Mouse (Mus musculus) stomach, embryonic 15.5 days (tissue): ENCODE measurements around the gene Bcl2. TPM values are rescaled to one million over a fixed set of nuclear protein-coding genes. Genes with fewer than 3 reads are reported as not detected.

Experiments
- ATAC-seq: fragments of 200-750 bp; cut with Nextera tagmentation; 2 replicates; pipeline ENCODE4 v1.8.0; 2017; ENCODE audit warnings: low read depth, moderate number of reproducible peaks, moderate TSS enrichment; ENCODE audit not compliant: insufficient read depth, low FRiP score
- H3K27ac ChIP-seq: fragments of 300-500 bp; sonication (generic); 2 replicates; pipeline ENCODE4 v1.5.1; 2015; ENCODE audit warnings: mild to moderate bottlenecking, inconsistent platforms
- H3K27me3 ChIP-seq: fragments of 300-500 bp; sonication (generic); replicated peaks from 2 replicates; pipeline ENCODE4 v1.6.1; 2015; ENCODE audit warnings: inconsistent platforms
- H3K36me3 ChIP-seq: fragments of 300-500 bp; sonication (generic); 2 replicates; pipeline ENCODE4 v1.6.1; 2015; ENCODE audit warnings: inconsistent platforms
- H3K4me1 ChIP-seq: fragments of 300-500 bp; sonication (generic); 2 replicates; pipeline ENCODE4 v1.6.1; 2015; ENCODE audit warnings: inconsistent platforms
- H3K4me2 ChIP-seq: fragments of 300-500 bp; sonication (generic); 2 replicates; pipeline ENCODE4 v1.6.1; 2015; ENCODE audit warnings: mild to moderate bottlenecking, inconsistent platforms
- H3K4me3 ChIP-seq: fragments of 300-500 bp; sonication (generic); replicated peaks from 2 replicates; pipeline ENCODE4 v1.5.1; 2015; ENCODE audit warnings: inconsistent platforms
- H3K9ac ChIP-seq: fragments of 300-500 bp; sonication (generic); 2 replicates; pipeline ENCODE4 v1.6.1; 2015; ENCODE audit warnings: inconsistent platforms
- H3K9me3 ChIP-seq: fragments of 300-500 bp; sonication (generic); 2 replicates; pipeline ENCODE4 v1.6.1; 2016; ENCODE audit warnings: inconsistent platforms
- WGBS: fragments of 180-500 bp; shearing (Covaris S2); methylation state at CpG from one replicate; pipeline ENCODE4 v1.1.7; 2015; 5-methylcytosine and 5-hydroxymethylcytosine counted together
- polyA plus RNA-seq: library from polyadenylated mRNA; unstranded; fragments of >200 nt; fragmentation: Nextera tagmentation; extraction: Ambion mirVana; gene quantifications from 2 replicates; pipeline ENCODE4 v1.2.1, GENCODE M21; 2015

The Bcl2 gene
- polyA plus RNA-seq, 1 experiment from 2014 or later: 17.0 TPM

DNA sequence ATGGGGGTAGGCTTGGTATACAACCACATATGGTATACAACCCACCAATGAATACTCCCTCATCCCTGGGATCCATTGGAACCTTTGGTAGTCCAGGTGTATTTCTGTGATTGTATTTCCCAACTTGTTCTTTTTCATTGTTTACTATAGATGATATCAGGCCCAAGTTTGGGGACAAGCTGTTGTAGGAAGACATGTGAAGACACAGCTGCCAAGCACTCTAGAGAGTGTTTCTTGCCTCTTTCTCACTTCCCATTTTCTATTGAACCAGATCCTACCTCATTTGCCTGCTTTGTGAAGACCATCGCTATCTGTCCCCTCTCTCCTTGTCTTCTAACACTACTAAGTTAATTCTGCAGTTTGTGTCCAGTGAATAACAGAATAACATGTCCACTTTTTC, 143.2 kb downstream of the Bcl2 start:
- no peak overlapping the region for H3K9ac ChIP-seq
- H3K27ac ChIP-seq: no peak overlapping the region
- no peaks in the 10 kb centered on the region for H3K9me3 ChIP-seq
- no peak overlapping the region for H3K4me3 ChIP-seq
- ATAC-seq: no peak
- no peak overlapping the region for H3K4me2 ChIP-seq
- H3K27me3 ChIP-seq: no peaks in the 10 kb centered on the region
- 95% methylated on average over 1 of the region's 1 CpGs for WGBS
- H3K36me3 ChIP-seq: no peaks in the 10 kb centered on the region
- H3K4me1 ChIP-seq: no peaks in the 10 kb centered on the region

DNA sequence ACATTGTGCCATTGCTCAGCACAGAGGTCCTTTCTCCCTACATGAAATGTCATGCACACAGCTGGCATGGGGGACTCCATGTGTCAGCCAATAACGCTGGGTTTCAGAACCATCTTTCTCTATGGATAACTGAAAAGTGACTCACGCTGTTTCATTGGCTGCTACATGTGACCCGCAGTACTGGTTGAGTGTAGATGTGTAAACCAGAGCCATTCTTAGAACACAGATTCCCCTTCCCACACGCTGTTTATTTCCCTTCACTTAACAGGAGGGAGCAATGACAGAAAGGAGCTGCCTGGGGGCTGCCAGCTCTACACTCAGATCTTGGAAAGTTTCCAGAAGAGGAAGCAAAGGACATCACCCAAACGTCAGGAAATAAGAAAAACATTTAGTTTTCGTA, 143.7 kb downstream of the Bcl2 start:
- no peaks in the 10 kb centered on the region for H3K9me3 ChIP-seq
- H3K27ac ChIP-seq: no peak overlapping the region
- ATAC-seq: no peak
- no peak overlapping the region for H3K4me2 ChIP-seq
- H3K36me3 ChIP-seq: no peaks in the 10 kb centered on the region
- H3K4me3 ChIP-seq: no peak overlapping the region
- WGBS: 54% methylated on average over 6 of the region's 6 CpGs
- H3K27me3 ChIP-seq: no peaks in the 10 kb centered on the region
- no peak overlapping the region for H3K9ac ChIP-seq
- no peaks in the 10 kb centered on the region for H3K4me1 ChIP-seq

DNA sequence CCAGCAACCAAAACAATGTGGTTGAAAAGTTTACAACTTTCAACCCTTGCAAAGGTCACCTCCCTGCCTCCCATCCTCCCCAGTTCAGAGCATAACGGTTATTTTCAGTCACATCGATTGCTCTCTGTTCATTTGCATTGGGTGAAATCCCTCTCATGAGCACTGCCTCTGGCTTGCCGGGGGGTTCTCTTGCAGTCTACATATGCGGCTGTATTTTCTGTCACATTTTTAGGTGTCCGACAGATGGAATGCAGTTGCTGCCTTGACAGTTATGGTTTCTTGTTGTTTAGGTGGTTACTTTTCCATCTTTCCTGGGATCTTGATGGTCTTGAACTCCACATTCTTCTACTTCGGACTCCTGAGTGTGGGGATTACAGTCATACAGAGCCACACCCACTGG, 144.4 kb downstream of the Bcl2 start:
- Histone ChIP-seq H3K4me2 (no peak overlapping the region), H3K4me3 (no peak overlapping the region), H3K9me3 (no peaks in the 10 kb centered on the region), H3K36me3 (no peaks in the 10 kb centered on the region), H3K27me3 (no peaks in the 10 kb centered on the region), H3K9ac (no peak overlapping the region), H3K27ac (no peak overlapping the region), H3K4me1 (no peaks in the 10 kb centered on the region)
- 77% methylated on average over 6 of the region's 6 CpGs for WGBS
- no peak for ATAC-seq

DNA sequence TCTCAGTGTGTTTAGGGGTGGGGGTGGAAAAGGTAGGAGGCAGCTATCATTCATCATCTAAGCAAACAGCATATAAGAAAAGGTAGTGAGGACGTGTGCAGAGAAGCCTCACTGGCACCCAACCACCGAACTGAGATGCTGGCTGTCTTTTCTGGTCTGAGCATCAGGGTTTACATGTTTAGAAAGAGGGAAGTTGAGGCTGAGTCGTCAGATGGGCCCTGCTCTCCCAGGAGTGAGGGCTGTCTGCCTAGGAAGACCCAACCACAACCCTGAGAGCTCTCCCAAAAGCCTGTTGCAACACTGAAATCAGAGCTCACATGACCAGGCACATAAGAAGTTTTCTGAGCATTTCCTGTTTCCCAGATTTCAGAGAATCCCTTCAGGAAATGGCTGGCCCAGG, 145.2 kb downstream of the Bcl2 start:
- Histone ChIP-seq H3K27me3 (no peaks in the 10 kb centered on the region), H3K9ac (no peak overlapping the region), H3K9me3 (no peaks in the 10 kb centered on the region), H3K4me1 (no peaks in the 10 kb centered on the region), H3K27ac (no peak overlapping the region), H3K4me2 (no peak overlapping the region), H3K4me3 (no peak overlapping the region), H3K36me3 (no peaks in the 10 kb centered on the region)
- ATAC-seq: no peak
- 52% methylated on average over 3 of the region's 3 CpGs for whole genome bisulfite sequencing

DNA sequence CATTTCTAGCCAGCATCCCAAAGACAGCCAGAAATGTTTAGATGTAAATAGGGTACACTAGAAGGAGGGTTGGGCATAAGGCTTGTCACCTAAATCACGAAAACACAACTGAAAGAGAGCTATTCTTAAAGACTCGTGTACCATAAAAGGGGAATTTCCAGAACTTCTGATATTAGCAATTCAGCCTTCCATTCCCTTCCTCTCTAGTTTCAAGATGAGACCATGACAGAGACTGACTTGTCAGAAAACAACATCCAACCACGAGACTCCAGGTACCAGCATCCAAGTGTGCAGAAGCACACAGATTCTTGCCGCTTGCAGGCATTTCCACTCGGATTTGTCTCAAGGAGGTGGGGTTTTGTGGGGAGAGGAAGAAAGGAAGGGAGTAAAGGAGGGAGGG, 146.6 kb downstream of the Bcl2 start:
- ATAC-seq: no peak
- Histone ChIP-seq H3K9me3 (no peaks in the 10 kb centered on the region), H3K36me3 (no peaks in the 10 kb centered on the region), H3K4me1 (no peaks in the 10 kb centered on the region), H3K9ac (no peak overlapping the region), H3K27me3 (no peaks in the 10 kb centered on the region), H3K27ac (no peak overlapping the region), H3K4me3 (no peak overlapping the region), H3K4me2 (no peak overlapping the region)
- WGBS: 63% methylated on average over 5 of the region's 5 CpGs

DNA sequence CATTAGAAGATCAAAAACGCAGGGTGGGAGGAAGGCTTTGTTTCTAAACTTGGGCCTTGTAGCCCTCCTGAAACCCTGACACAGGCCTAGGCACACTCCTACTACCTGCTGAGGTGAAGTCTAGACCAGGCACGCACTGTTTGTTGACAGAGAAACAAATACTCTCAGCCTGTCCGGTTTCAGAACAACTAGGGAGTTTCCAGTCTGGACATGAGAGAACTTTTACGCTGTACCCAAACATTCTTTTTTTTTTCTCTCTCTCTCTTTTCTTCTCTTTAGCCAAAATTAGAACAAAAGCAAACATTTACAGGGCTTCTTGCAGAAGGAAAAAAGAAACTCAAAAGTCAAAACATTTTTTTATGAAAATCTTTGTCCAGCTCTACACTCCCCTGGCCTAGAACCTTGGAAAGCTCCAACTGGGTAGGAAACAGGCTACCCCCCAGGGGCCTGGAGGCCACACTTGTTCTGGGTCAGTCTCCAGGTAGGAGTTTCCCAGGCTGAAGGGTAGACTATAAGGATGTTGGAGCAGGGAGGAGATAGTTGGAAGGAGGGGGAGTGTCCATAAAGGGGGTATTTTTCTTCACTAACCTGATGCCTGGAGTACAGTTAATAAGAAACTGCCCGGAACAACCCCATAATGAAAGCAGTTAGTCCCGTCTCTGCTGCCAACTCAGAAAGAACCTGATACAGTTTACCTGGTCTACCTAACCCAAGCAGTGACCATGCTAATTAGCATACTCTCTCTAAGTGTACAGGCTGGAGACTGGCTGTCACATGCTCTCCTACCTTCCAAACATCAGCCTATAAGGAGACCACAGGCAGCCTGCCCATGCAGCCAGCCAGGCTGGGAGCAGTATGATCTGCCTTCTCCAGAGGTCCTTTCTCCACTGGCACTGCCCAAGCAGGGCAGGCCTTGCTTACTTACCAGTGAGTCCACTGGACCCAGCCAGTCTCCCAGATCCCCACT, 147.7 kb downstream of the Bcl2 start:
- ATAC-seq: no peak
- H3K27me3 ChIP-seq: no peaks in the 10 kb centered on the region
- 0 out of 2 replicates have a peak, but pooled peaks cover under 1% of the 10 kb centered on the region for H3K4me1 ChIP-seq
- H3K9me3 ChIP-seq: no peaks in the 10 kb centered on the region
- no peak overlapping the region for H3K4me3 ChIP-seq
- H3K27ac ChIP-seq: no peak overlapping the region
- no peak overlapping the region for H3K9ac ChIP-seq
- no peaks in the 10 kb centered on the region for H3K36me3 ChIP-seq
- 66% methylated on average over 6 of the region's 6 CpGs for WGBS
- no peak overlapping the region for H3K4me2 ChIP-seq

DNA sequence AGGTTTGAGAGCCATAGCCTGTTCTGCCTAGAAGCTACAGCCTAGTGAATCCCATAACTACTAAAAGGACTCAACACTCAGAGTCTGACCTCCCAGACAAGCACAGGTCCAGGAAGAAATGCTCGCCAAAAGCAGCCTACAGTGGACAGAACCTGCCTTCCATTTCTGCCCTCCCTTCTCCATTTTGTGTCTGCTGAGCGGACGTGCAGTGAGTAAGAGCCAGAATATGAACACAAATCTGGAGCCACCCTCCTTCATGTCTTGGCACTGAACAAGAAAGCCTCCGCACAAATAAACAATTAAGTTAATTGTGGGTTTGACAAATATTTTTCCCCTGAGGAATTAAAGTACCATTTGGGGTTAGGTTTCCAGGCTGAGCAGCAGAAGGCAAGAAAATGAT, 148.8 kb downstream of the Bcl2 start:
- no peak overlapping the region for H3K9ac ChIP-seq
- no peak overlapping the region for H3K4me2 ChIP-seq
- H3K9me3 ChIP-seq: no peaks in the 10 kb centered on the region
- H3K4me1 ChIP-seq: peaks cover 5% of the 10 kb centered on the region; the same call in 1 of the 2 replicates
- H3K27ac ChIP-seq: no peak overlapping the region
- no peaks in the 10 kb centered on the region for H3K36me3 ChIP-seq
- WGBS: 73% methylated on average over 4 of the region's 4 CpGs
- no peaks in the 10 kb centered on the region for H3K27me3 ChIP-seq
- no peak for ATAC-seq
- H3K4me3 ChIP-seq: no peak overlapping the region

DNA sequence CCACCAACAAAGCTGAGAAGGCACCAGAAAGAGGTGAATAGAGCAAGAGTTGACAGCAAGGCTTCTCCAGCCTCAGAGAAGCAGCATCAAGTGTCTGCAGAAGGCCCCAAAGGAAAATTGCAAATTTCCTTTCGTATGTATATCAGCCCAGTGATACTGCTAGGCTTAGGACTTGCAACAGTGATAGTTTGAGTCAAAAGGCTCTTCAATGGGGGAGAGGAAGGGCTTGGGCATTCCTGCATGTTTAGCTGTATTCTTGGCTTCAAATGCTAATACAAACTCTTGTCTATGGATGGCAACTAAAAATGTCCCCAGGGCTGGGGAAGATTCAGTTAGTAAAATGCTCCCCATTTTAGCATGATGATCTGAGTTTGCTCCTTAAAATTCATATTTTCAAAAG, 149.6 kb downstream of the Bcl2 start:
- no peak overlapping the region for H3K4me3 ChIP-seq
- H3K9me3 ChIP-seq: no peaks in the 10 kb centered on the region
- peaks cover 5% of the 10 kb centered on the region; the same call in 1 of the 2 replicates for H3K4me1 ChIP-seq
- H3K36me3 ChIP-seq: no peaks in the 10 kb centered on the region
- no peak overlapping the region for H3K4me2 ChIP-seq
- no peak for ATAC-seq
- no peaks in the 10 kb centered on the region for H3K27me3 ChIP-seq
- no peak overlapping the region for H3K9ac ChIP-seq
- H3K27ac ChIP-seq: no peak overlapping the region
- WGBS: 79% methylated on average over 1 of the region's 1 CpGs

DNA sequence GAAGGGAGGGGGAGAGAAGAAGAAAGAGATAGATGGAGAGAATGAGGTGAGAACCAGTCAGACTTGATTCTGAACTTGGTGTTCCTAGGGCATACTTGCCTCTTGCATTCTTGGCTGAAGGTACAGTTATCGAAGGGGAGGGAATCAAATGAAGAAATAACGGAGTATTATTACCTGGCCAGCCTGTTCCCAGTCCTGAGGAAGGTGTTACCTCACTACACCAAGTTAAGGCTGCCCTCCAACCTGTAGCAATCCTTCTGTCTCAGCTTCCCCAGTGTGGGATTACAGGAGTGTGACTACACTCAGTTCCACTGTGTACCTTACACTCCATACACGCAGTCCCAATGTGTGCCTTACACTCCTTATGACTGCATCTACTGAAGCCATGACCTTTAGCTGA, 151.3 kb downstream of the Bcl2 start:
- no peak for ATAC-seq
- Histone ChIP-seq H3K9ac (no peak overlapping the region), H3K27ac (no peak overlapping the region), H3K27me3 (no peaks in the 10 kb centered on the region), H3K36me3 (no peaks in the 10 kb centered on the region), H3K9me3 (no peaks in the 10 kb centered on the region), H3K4me3 (no peak overlapping the region), H3K4me1 (peaks cover 5% of the 10 kb centered on the region; the same call in 1 of the 2 replicates), H3K4me2 (no peak overlapping the region)
- 87% methylated on average over 3 of the region's 3 CpGs for WGBS

DNA sequence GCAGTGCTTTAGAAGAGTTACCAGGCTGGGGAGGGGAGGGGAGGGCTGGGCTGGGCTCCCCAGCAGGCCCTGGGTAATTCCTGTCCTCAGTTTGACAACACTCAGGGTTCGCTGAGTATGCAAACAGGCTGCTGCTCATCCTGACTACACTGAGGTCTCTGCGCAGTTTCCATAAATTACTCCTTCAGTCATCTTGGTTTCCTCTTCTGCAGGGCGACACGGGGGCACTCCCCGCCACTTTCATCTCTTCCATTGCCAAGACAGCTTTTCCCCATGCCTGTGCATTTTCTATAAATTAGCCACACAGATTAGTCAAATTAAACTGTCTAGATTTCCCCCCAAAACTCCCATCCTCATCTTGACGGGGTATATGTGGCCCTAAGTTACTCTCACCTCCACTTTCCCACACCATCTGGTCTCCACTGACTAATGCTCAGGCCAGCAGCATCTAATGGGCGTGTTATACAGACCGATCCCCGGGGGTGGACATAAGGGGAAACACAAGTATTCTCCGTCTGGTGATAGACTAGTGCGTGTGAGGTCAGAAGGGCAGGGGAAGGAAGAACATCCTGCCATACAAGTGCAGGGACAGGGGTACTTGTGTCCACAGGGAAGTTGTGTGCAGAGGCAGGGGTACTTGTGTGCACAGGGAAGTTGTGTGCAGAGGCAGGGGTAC, 152.9 kb downstream of the Bcl2 start:
- peaks cover 5% of the 10 kb centered on the region; the same call in 1 of the 2 replicates for H3K4me1 ChIP-seq
- no peak for ATAC-seq
- H3K27me3 ChIP-seq: no peaks in the 10 kb centered on the region
- H3K4me3 ChIP-seq: no peak overlapping the region
- no peak overlapping the region for H3K27ac ChIP-seq
- H3K4me2 ChIP-seq: no peak overlapping the region
- 58% methylated on average over 11 of the region's 11 CpGs for WGBS
- H3K36me3 ChIP-seq: no peaks in the 10 kb centered on the region
- H3K9ac ChIP-seq: no peak overlapping the region
- no peaks in the 10 kb centered on the region for H3K9me3 ChIP-seq

DNA sequence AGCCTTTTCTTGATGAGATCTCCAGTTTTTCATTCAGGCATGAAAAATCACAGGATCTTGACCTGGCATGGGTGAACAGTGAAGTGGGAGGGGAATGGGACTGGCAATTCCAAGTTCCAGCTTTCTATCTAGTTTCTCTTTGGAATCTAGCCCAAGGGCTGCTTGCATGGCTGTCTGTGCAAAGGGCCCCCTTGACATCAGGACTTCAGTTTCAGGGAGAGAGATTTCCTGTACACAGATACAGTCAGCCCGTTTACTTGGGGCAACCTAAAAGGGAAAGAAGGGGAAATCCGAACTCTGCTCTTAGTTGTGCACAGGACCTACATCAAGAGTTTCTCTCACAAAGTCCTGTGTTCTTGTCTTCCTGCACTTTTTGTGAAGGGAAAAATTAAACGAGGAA, 154.0 kb downstream of the Bcl2 start:
- Histone ChIP-seq H3K9ac (no peak overlapping the region), H3K9me3 (no peaks in the 10 kb centered on the region), H3K36me3 (no peaks in the 10 kb centered on the region), H3K27me3 (no peaks in the 10 kb centered on the region), H3K4me3 (no peak overlapping the region), H3K27ac (no peak overlapping the region), H3K4me2 (no peak overlapping the region), H3K4me1 (peaks cover 5% of the 10 kb centered on the region; the same call in 1 of the 2 replicates)
- ATAC-seq: no peak
- 50% methylated on average over 3 of the region's 3 CpGs for WGBS

DNA sequence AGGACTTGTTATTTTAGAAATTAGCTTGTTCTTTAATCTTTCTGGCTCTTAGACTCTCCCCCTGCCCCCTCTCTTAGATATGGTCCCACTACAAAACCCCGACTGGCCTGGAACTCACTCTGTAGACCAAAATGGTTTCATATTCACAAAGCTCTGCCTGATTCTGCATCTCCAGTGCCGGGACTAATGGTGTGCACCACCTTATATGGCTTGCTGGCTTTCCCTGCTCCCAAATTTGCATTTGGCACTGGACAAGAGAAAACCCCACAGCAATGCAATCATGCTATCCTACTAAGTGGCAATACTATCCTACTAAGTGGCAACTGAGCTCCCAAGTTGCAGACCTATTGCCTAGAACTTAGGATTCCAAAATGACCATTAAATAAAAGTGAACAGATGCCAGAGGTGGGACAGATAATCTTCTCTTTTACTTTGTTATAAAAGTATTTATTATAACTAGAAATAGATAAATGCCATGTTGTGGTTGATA, 154.9 kb downstream of the Bcl2 start:
- no peak overlapping the region for H3K4me2 ChIP-seq
- H3K27ac ChIP-seq: no peak overlapping the region
- WGBS: 64% methylated on average over 2 of the region's 2 CpGs
- no peaks in the 10 kb centered on the region for H3K27me3 ChIP-seq
- no peak overlapping the region for H3K9ac ChIP-seq
- no peaks in the 10 kb centered on the region for H3K9me3 ChIP-seq
- no peaks in the 10 kb centered on the region for H3K36me3 ChIP-seq
- ATAC-seq: no peak
- H3K4me3 ChIP-seq: no peak overlapping the region
- H3K4me1 ChIP-seq: peaks cover 5% of the 10 kb centered on the region; the same call in 1 of the 2 replicates
